Mouse (Mus musculus) thymus, postnatal 36 days (tissue): ENCODE results near the gene Tmem258.

Experiments used
- DNase-seq, 2 experiments: peaks; one replicate each; pipeline ENCODE4 v3.0.0; 2022; ENCODE audit warnings: mixed read lengths in 2 of 2

Tmem258 gene

GRCm38 (mm10) chr19:10185876-10186275 is 17.9 kb upstream of the Tmem258 start:
- DNase-seq = no peak

- no peak for DNase-seq
Observed at GRCm38 (mm10) chr19:10186569-10186968, 17.2 kb upstream of the Tmem258 start.

DNA sequence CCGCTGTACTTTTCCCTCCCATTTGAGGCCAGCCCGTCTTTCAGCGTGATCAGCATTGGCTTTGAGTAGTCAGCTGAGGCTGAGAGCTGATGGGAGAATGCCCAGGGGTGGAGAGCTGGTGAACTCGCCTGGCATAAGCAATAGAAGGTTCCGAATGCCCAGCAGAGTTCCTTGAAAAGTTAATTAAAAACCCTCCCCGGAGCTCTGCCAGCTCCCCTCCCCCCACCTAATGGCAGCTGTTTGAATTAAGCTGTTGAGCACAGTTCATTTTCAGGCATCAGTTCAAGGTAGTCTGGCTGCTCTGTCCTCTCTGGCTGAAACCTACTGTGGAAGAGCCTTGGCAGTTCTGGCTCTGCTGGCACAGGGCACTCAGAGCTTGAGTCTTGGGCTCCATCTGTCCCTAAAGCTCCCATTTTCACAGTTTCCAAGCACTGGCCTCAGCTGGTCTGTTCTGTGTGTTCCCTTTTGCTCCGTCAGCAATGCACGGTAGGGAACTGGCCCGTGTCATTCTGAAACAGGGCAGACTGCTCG is 15.5 kb upstream of the Tmem258 start:
- no peak for DNase-seq

- no peak for DNase-seq
Observed at GRCm38 (mm10) chr19:10189022-10189421, 14.8 kb upstream of the Tmem258 start.

GRCm38 (mm10) chr19:10189940-10190339 is 13.9 kb upstream of the Tmem258 start:
- DNase-seq = no peak

- peak; percentile 60 to 68 for DNase-seq
Observed at GRCm38 (mm10) chr19:10190796-10191195, 13.0 kb upstream of the Tmem258 start.

- DNase-seq = no peak
Observed at GRCm38 (mm10) chr19:10191326-10191725, 12.5 kb upstream of the Tmem258 start.

- DNase-seq = no peak
Observed at GRCm38 (mm10) chr19:10194337-10194736, 9.5 kb upstream of the Tmem258 start.

- no peak for DNase-seq
Observed at GRCm38 (mm10) chr19:10195252-10195651, 8.6 kb upstream of the Tmem258 start.

- no peak for DNase-seq
Observed at GRCm38 (mm10) chr19:10197130-10197529, 6.7 kb upstream of the Tmem258 start.

GRCm38 (mm10) chr19:10198286-10198685 is 5.5 kb upstream of the Tmem258 start:
- no peak for DNase-seq

DNA sequence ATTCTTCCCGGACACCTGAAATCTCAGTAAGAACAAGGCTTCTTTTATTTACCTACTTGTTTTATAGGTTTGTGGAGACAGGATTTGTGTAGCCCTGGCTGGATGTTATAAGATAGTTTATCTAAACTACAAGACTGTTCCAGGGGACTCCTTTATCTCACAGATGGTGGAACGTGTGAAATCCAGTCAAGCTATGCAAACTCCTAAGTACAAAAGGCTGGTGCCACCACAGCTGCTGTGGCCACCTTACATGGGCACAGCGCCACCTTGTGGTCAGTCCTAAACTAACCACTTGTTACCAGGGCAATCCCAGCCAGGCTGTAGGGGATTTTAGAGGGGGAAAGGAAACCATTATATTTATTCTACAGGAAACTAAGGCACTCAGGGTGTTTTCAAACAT is 5.1 kb upstream of the Tmem258 start:
- peak; percentile 66 to 69 for DNase-seq

GRCm38 (mm10) chr19:10203146-10203847 is 517 bp upstream of the Tmem258 start:
- no peak for DNase-seq

DNA sequence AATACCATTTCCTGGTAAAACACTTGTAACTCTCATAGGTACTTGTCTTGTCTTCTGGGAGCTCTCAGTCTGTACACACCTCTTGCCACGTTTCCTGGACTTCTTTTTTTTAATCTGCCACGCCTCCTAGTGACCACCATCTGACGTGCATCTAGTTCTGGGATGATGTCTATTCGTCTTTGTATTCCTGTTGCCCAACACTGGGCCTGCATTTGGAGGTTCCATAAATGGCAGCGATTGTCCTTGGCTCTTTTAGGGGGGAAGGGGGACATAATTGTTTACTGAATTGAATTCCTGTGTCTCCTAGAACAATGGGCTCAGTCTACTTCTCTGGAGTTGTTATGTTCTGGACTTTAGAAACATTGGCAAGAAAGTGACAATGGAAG is 795 bp downstream of the Tmem258 start:
- no peak for DNase-seq

DNA sequence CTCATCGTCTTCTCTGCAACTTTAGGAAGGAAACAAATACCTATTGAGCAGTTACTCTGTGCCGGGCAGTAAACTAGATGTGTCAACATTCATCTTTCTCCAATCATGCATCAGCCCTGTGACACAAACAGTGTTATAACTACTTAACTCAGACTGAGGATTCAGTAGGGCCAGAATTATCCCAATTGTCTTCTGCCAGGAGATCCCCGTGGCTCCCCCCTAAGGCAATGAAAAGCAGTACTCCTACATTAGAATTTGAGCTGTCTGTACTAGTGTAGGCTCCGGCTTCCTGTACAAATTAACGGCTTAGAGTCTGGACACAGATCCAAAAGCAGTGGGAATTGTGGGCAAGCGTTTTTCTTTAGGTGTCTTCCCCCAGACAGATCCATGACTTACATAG is 1.2 kb downstream of the Tmem258 start:
- no peak for DNase-seq

DNA sequence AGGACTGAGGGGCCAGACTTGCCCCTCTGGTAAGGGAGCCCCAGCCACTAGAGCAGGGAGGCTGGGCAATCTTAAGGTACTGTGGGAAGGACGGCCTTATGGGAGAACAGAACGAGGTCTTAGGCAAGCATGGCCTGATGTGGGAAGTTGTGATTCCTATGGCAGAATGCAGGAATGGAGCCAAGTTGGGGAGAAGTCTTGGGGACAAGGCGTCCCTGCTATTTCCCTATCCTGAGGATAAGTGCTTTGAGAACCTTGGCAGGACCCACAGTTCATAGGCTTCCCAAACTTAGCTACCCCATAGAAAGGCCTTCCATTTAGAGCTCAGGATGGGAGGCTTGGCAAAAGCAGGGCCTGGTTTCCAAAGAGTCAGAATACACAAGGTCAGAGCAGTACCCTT is 5.0 kb downstream of the Tmem258 start:
- DNase-seq = no peak

GRCm38 (mm10) chr19:10210885-10211284 is 7.1 kb downstream of the Tmem258 start:
- no peak for DNase-seq

DNA sequence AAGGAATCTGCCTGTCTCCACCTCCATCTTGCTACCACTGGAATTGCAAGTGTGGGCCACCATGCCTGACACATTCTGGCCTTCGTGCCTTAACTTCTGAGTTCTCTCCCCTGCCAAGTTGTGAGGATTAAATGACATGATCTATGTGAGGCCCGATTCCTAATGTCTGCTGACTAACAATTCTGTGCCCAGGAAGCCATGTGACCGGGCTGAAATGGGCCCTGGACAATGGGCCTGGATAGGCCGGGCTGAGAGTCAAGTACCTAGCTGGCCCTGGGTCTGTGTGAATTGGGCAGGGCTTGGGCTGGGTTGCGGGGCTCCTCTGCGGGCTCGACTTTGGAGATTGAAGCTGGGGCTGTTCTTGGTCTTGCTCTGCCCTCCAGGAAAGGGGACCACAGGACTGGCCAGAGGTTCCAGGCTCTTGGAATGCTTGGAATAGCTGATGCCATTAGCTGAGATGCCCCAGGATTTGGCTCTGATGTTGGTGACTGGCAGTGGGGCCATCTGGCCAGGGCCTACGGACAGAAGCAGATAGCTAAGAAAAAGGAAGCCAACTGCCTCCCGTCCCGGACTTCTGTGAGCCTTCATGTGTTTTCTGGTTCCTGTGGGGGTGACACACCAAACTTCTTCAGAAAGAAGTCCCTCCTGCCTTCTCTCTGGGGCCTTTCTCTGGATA is 10.1 kb downstream of the Tmem258 start:
- no peak for DNase-seq

DNA sequence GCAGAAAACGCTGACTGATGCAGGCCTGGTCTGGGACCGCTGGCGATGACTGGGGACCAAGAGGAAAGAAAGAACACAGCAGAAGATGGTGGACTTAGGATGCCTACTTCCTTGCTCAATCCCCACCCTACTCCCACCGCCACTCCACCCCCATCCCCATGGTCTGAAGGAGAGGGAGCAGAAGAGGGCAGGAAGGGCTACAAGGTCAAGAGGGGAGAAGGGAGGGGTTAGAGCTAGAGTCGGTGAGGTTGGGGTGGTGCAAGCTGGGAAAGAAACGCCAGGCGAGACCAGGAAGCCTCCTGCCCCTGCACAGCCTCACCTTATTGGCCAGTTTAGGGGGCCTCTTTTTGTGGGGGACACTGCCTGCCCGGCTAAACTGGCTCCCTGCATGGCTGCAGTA is 12.3 kb downstream of the Tmem258 start:
- no peak for DNase-seq

DNA sequence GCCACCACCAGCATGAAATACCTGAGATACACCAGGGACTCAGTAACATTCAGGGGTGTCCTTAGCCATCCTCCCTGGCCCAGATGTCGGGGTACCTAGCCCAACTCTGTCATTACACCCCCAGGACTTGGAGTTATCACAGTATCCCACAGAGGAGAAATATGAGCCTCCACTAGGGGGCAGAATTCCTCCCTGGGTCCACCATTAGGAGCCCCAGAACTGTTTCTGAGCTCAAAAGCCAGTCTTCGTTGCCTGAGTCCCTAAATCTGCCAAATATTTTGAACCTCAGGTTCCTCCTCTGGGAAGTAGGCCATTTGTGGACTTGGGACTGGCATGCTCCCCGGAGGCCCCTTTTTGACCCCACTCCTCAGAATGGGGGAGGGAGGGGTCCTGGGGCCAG is 15.3 kb downstream of the Tmem258 start:
- peak in 1 of 2 experiments; percentile 13 for DNase-seq

DNA sequence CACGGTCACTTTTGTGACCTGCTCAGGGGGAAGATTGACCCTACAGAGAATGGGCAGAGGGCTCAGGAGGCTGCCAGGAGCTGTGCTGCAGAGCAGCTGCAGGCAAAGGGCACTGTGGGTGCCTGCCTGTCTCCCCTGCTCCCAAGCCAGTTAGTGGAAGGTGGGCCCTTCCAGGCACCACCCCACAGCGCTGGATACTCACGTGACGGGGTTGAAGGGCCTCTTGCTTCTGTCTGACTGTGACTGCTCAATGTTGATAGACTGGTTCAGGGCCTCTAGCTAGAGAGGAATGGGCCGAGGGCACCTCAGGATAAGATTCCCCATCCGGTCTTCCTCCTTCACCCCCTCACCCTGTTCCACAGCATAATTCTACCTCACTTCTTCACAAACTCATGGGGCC is 15.8 kb downstream of the Tmem258 start:
- DNase-seq = no peak

DNA sequence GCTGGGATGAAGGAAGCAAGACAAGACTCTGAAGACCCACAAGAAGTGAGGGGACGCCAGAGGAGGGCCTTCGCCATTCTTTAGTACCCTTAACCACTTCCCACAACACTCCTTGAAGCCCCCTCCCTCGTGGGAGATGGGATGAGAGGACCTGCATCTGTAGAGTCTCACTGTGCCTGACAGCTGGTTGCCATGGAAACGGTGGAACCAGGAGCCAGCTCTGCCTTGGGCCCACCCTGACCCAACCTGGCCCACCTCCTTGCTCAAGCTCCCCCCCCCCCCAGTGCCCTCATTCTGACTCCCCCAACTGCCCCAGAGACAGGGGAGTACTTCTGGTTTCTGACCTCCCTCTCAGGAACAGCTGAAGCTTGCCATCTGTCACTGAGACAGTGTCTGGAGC is 17.8 kb downstream of the Tmem258 start:
- DNase-seq = no peak

DNA sequence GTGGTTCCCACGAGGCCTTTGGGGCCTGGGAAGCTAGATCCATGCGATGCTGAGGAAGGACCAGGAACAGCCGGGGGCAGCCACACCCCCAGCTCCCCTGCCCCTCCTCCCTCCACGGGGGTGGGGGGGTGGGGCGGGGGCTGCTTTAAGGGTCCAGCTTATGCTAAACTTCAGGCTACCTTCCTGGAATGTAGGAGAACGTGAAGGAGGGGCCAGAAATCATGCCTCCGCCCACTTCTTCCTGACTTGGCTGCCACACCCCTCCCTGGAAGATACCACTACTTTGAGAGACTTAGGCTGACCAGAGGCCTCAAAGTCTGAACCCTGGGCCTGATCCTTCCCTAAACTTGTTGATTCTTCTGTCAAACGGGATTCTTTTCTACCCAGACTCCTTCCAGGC is 18.8 kb downstream of the Tmem258 start:
- no peak for DNase-seq

GRCm38 (mm10) chr19:10223561-10223960 is 19.7 kb downstream of the Tmem258 start:
- DNase-seq = no peak
